Mouse (Mus musculus) stomach, embryonic 14.5 days (tissue): ENCODE measurements around the gene Fut1. TPM values are rescaled to one million over a fixed set of nuclear protein-coding genes. Genes with fewer than 3 reads are reported as not detected.
A peak's percentile ranks its signal among the peaks of the same experiment; 100 is the strongest.

Experiments
- ATAC-seq: fragments of 200-750 bp; cut with Nextera tagmentation; 2 replicates; pipeline ENCODE4 v1.8.0; 2017; ENCODE audit warnings: low read depth, moderate TSS enrichment; ENCODE audit not compliant: insufficient number of reproducible peaks, insufficient read depth, low FRiP score
- H3K27ac ChIP-seq: fragments of 300-500 bp; sonication (generic); 2 replicates; pipeline ENCODE4 v1.5.1; 2014; ENCODE audit warnings: mild to moderate bottlenecking, low read length, moderate library complexity, mixed read lengths
- H3K27me3 ChIP-seq: fragments of 300-500 bp; sonication (generic); 2 replicates; pipeline ENCODE4 v1.6.1; 2014; ENCODE audit warnings: low read length, control low read depth, mixed read lengths; ENCODE audit not compliant: control insufficient read depth, insufficient read depth
- H3K36me3 ChIP-seq: fragments of 300-500 bp; sonication (generic); 2 replicates; pipeline ENCODE4 v1.6.1; 2014; ENCODE audit warnings: mild to moderate bottlenecking, control low read depth, low read length, moderate library complexity, mixed read lengths; ENCODE audit not compliant: control insufficient read depth, insufficient read depth
- H3K4me1 ChIP-seq: fragments of 300-500 bp; sonication (generic); 2 replicates; pipeline ENCODE4 v1.6.1; 2014; ENCODE audit warnings: low read length, control low read depth, mixed read lengths; ENCODE audit not compliant: control insufficient read depth, insufficient read depth
- H3K4me2 ChIP-seq: fragments of 300-500 bp; sonication (generic); replicated peaks from 2 replicates; pipeline ENCODE4 v1.6.1; 2014; ENCODE audit warnings: low read depth, low read length, control low read depth
- H3K4me3 ChIP-seq: fragments of 300-500 bp; sonication (generic); 2 replicates; pipeline ENCODE4 v1.5.1; 2014; ENCODE audit warnings: low read depth, low read length, control low read depth
- H3K9ac ChIP-seq: fragments of 300-500 bp; sonication (generic); replicated peaks from 2 replicates; pipeline ENCODE4 v1.6.1; 2014; ENCODE audit warnings: low read depth, mild to moderate bottlenecking, control low read depth, low read length, moderate library complexity, mixed read lengths
- H3K9me3 ChIP-seq: fragments of 300-500 bp; sonication (generic); 2 replicates; pipeline ENCODE4 v1.6.1; 2016; ENCODE audit warnings: low read depth, low read length, control low read depth; ENCODE audit not compliant: control insufficient read depth
- WGBS: fragments of 180-500 bp; shearing (Covaris S2); extraction: QIAGEN DNeasy Blood & Tissue Kit; methylation state at CpG from one replicate; pipeline ENCODE4 v1.1.7; 2014; 5-methylcytosine and 5-hydroxymethylcytosine counted together
- polyA plus RNA-seq: library from polyadenylated mRNA; unstranded; fragments of >200 nt; fragmentation: Nextera tagmentation; extraction: Ambion mirVana; gene quantifications from 2 replicates; pipeline ENCODE4 v1.2.1, GENCODE M21; 2014

The Fut1 gene
- polyA plus RNA-seq, 1 experiment from 2014 or later: 0.78 TPM

DNA sequence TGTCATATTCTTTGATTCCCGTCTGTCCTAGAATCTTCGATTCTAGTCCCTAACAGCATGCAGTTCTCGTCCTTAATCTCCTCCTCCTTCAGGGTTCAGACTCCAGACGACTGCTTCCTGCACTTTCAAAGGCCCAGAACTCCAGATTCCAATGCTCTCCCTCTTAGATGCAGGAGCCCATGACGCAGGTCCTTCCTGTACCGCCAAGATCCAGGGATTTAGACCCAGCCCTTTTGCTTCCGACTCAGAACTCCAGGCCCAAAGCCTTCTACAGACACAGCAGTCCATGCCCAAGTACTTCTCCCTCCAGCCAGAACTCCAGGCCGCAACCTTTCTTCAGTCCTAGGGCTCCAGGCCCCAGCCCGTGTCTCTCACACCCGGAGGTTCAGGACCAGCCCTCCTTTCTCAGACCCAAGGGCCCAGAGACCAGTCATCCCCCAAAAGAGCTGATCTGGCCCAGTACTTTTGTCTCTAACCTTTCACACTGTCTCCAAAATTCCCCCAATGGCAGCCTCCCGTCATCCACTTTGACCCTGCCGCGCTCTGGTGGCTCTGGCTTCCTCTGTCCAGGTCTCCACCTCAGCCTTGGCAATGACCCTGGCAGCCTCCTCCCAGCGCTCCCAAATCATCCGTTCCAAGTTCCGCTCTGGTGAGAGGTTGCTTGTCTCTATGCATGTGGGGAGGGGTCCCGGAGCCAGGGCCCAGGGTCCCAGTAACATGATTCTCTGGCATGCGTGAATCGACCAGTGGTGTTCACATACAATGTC, 23.3 kb downstream of the Fut1 start:
- no peak for ATAC-seq
- Histone ChIP-seq H3K4me2 (no peak overlapping the region), H3K36me3 (peaks cover 3% of the 10 kb centered on the region; the same call in 1 of the 2 replicates), H3K4me3 (no peak overlapping the region), H3K9me3 (no peaks in the 10 kb centered on the region; the same call in 1 of the 2 replicates), H3K27ac (no peak overlapping the region), H3K9ac (no peak overlapping the region), H3K4me1 (peaks cover 46% of the 10 kb centered on the region), H3K27me3 (no peaks in the 10 kb centered on the region)
- 76% methylated on average over 19 of the region's 19 CpGs for WGBS

DNA sequence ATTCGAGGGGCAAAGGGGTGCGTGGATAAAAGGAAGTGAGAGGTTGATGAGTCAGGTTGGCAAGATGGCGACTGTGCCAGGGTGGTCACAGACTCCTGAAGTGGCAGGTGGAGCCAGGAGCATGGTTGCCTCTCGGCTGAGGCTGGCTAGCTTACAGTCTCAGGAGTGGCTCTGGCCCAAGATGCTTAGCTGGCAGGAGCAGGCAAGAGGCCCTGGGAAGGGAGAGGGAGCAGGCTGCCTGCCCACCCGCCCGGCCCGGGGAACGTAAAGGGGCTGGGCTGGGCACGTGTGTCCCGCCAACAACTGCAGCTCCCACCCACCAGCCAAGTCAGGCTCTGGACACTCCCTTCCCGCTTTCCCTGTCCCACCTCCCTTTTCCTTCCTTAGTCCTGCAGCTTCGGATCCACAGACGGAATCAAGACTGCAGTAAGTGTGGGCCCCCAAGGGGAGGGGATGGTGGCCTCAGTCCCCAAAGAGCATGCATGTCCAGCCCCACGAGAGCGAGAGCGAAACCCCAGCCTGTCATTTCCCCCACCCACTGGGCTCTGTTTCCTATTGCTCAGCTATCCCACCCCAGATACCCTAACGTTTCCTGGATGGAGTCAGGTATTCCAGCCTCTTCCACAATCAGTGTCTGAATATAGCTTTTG, 24.4 kb downstream of the Fut1 start:
- H3K4me3 ChIP-seq: peak overlapping the region; percentile 43; the same call in 1 of the 2 replicates
- no peak overlapping the region for H3K9ac ChIP-seq
- H3K9me3 ChIP-seq: no peaks in the 10 kb centered on the region
- peak overlapping the region; percentile 84; the same call in 1 of the 2 replicates for H3K4me2 ChIP-seq
- no peak for ATAC-seq
- H3K27me3 ChIP-seq: no peaks in the 10 kb centered on the region
- H3K4me1 ChIP-seq: peaks cover 46% of the 10 kb centered on the region
- H3K27ac ChIP-seq: peak overlapping the region; percentile 11; the same call in 1 of the 2 replicates
- H3K36me3 ChIP-seq: no peaks in the 10 kb centered on the region
- WGBS: 45% methylated on average over 17 of the region's 17 CpGs

DNA sequence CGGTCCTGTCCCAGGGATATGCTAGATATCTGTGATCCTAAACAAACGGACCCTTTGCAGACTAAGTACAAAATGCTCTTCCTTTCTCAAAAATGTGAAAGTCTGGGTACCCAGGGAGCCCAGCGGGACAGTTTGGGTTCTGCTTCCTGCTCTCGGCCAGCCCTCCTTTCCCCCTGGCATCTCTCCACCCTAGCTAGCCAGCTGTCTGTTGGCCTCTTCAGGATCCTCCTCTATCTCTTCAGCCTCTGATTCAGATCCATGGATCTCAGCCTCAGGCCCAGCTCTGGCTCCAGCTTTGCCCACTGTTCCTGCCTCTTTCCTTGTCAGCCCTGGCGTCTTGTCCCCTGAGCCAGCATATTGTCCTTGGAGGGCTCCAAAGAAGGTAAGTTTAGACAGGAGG, 25.0 kb downstream of the Fut1 start:
- peaks cover 46% of the 10 kb centered on the region for H3K4me1 ChIP-seq

DNA sequence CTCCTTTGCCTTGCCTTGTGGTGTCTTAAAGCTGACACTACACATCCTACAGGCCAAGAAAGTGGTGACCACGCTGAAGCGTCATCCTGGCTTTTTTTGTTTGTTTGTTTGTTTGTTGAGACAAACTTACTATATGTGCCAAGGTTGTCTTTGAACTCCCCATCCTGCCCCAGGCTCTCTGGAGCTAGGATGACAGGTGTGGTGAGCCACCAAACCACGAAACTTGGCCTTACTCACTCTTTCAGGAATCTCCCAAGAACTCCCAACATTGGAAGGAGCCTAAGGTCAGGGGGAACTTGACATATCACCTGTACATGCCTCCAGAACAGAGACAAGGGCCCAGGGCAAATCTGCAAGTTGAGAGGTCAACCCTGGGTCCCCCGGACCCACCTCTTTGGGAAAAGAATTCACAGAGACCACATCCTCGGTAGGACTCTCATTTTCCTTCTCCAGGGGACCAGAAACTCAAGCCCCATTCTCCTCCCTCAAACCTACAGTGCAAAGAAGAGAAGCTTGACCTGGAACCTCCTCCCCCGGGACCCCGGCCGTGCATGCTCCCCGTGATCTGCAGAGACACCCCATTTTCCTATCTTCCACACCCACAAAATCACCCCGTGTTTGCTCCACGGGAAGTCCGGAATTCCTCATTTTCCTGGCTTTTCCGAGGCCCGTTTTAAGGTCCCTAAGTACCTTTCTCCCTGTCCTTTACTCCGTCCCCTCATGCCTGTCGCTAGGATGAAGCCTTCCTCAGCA, 25.6 kb downstream of the Fut1 start:
- Histone ChIP-seq H3K4me2 (peak overlapping the region; percentile 84), H3K4me1 (peaks cover 46% of the 10 kb centered on the region), H3K36me3 (no peaks in the 10 kb centered on the region), H3K4me3 (peak overlapping the region; percentile 43), H3K27ac (peak overlapping the region; percentile 92), H3K9ac (peak overlapping the region; percentile 63), H3K9me3 (no peaks in the 10 kb centered on the region), H3K27me3 (no peaks in the 10 kb centered on the region)
- ATAC-seq: no peak
- WGBS: 31% methylated on average over 16 of the region's 16 CpGs

More for the DNA sequence above, 25.0 kb downstream of the Fut1 start:
- WGBS: 82% methylated on average over 5 of the region's 5 CpGs
- ATAC-seq: no peak
- peak overlapping the region; percentile 43; the same call in 1 of the 2 replicates for H3K4me3 ChIP-seq
- H3K9ac ChIP-seq: no peak overlapping the region
- no peaks in the 10 kb centered on the region for H3K9me3 ChIP-seq
- H3K27me3 ChIP-seq: no peaks in the 10 kb centered on the region
- H3K4me2 ChIP-seq: peak overlapping the region; percentile 84
- no peaks in the 10 kb centered on the region for H3K36me3 ChIP-seq
- H3K27ac ChIP-seq: peak overlapping the region; percentile 11; the same call in 1 of the 2 replicates

DNA sequence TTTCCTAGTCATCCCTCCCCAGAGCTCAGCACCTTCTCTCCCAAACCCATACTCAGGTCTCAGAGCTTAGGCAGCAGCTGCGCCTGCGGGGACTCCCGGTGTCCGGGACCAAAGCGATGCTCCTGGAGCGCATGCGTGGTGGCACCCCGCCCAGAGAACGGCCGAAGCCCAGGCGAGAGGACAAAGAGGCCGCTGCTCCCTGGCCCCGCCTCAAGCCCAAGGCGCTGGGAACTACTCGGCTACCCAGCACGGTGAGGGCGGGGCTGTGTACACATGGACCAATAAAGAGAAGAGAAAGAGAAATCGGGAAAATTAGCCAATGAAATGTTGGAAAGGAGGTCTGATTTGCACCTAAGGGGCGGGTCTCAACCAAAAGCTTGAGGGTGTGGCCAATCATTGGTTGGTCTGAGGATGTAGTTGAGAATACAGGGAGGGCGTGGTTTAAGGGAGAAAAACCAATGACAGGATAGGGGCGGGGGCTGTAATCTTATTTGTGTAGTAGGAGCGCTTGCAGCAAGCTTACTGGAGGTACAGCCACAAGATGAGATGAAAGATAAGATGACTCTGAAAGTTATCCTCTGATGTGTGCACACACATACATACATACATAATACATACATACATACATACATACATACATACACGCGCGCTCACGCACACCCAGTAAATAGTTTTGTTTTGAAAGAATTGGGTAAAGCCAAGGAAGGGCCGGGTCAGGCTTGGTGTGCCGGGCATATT, 26.5 kb downstream of the Fut1 start:
- peaks cover 39% of the 10 kb centered on the region for H3K4me1 ChIP-seq
- H3K9me3 ChIP-seq: no peaks in the 10 kb centered on the region
- H3K4me3 ChIP-seq: peak overlapping the region; percentile 43
- H3K9ac ChIP-seq: peak overlapping the region; percentile 63
- ATAC-seq: peak; percentile 91
- H3K4me2 ChIP-seq: peak overlapping the region; percentile 84
- H3K27ac ChIP-seq: peak overlapping the region; percentile 92
- H3K27me3 ChIP-seq: no peaks in the 10 kb centered on the region
- 4% methylated on average over 28 of the region's 28 CpGs for WGBS
- H3K36me3 ChIP-seq: no peaks in the 10 kb centered on the region

DNA sequence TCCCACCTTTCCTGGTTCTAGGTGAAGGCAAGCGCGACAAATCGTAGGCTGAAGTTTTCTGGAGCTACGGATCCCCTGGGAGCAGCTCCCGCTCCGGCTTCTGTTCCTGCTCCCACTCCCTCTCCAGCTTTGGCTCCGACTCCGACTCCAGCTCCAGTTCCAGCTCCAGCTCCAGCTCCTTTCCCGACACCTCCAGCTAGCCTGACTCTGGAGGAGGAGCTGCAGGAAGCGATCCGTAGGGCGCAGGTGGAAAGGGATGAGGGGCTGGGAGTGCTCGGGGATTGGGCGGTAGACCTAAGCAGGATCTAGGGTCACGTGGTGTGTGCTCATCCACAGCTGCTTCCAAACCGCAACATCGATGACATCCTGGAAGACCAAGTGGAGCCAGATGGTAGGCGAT, 27.1 kb downstream of the Fut1 start:
- H3K9ac ChIP-seq: no peak overlapping the region
- no peaks in the 10 kb centered on the region for H3K9me3 ChIP-seq
- peak overlapping the region; percentile 28 for H3K4me3 ChIP-seq
- WGBS: 6% methylated on average over 18 of the region's 18 CpGs
- peak overlapping the region; percentile 66; the same call in 1 of the 2 replicates for H3K27ac ChIP-seq
- peaks cover 39% of the 10 kb centered on the region for H3K4me1 ChIP-seq
- no peaks in the 10 kb centered on the region for H3K36me3 ChIP-seq
- peak overlapping the region; percentile 84 for H3K4me2 ChIP-seq
- ATAC-seq: 0 out of 2 replicates have a peak, but pooled peaks have one; percentile 5
- no peaks in the 10 kb centered on the region for H3K27me3 ChIP-seq

DNA sequence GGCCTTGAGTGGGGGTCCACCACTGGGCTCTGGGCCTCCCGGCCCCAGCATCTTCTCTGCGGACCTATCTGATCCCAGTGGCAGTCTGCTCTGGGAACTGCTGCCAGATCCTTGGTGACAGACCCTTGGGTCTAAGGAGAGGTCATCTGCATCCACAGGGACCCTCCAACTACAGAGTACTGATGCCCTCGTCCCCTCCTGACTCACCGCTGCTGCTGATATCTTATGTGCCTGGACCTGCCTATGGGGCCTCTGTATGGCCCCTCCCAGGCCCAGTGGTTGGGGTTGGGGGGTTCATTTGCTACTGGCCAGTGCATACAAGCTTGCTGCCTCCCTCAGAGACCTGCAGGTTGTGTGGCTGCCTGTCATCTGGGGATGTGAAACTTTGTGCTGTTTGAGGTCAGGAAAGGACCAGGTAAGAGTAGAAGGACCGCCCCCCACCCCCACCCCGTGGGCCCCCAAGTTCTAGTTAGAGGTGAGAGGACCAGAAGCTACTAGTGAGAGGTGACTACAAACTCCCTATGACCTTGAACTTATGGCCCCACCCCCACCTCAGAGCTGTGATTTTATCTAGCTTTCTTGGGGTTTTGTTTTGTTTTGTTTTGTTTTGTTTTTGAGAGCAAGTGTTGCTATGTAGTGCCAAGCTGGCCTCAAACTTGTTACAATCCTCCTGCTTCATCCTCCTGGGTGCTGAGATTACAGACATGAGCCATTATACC, 27.9 kb downstream of the Fut1 start:
- peak overlapping the region; percentile 84 for H3K4me2 ChIP-seq
- peaks cover 37% of the 10 kb centered on the region for H3K4me1 ChIP-seq
- H3K9ac ChIP-seq: no peak overlapping the region
- no peaks in the 10 kb centered on the region for H3K27me3 ChIP-seq
- 66% methylated on average over 6 of the region's 6 CpGs for WGBS
- H3K4me3 ChIP-seq: peak overlapping the region; percentile 28; the same call in 1 of the 2 replicates
- H3K9me3 ChIP-seq: no peaks in the 10 kb centered on the region
- no peak for ATAC-seq
- peak overlapping the region; percentile 66; the same call in 1 of the 2 replicates for H3K27ac ChIP-seq
- no peaks in the 10 kb centered on the region for H3K36me3 ChIP-seq
